Mouse (Mus musculus) adrenal gland, postnatal 10 days (tissue): ENCODE measurements around the gene Tor3a. TPM values are rescaled to one million over a fixed set of nuclear protein-coding genes. Genes with fewer than 3 reads are reported as not detected.
"Not testable (repeated sequence)": the region's sequence is repeated elsewhere in the genome, so short reads cannot be mapped to it uniquely, and the experiment has no call there.

Experiments used
- DNase-seq: peaks from one replicate; pipeline ENCODE4 v3.0.0; 2021; ENCODE audit warnings: mixed read lengths
- total RNA-seq, 2 experiments: library from RNA; stranded (reverse); gene quantifications; 2 replicates each; pipeline ENCODE4 v1.2.3; 2021

Tor3a gene
- total RNA-seq, 2 experiments from 2014 or later: 11.6 to 15.3 TPM

GRCm38 (mm10) chr1:156671921-156672320, 2.2 kb downstream of the Tor3a start:
- no peak for DNase-seq

GRCm38 (mm10) chr1:156669208-156669983, 4.8 kb downstream of the Tor3a start:
- no peak for DNase-seq

GRCm38 (mm10) chr1:156668602-156669001, 5.6 kb downstream of the Tor3a start:
- DNase-seq: no peak

DNA sequence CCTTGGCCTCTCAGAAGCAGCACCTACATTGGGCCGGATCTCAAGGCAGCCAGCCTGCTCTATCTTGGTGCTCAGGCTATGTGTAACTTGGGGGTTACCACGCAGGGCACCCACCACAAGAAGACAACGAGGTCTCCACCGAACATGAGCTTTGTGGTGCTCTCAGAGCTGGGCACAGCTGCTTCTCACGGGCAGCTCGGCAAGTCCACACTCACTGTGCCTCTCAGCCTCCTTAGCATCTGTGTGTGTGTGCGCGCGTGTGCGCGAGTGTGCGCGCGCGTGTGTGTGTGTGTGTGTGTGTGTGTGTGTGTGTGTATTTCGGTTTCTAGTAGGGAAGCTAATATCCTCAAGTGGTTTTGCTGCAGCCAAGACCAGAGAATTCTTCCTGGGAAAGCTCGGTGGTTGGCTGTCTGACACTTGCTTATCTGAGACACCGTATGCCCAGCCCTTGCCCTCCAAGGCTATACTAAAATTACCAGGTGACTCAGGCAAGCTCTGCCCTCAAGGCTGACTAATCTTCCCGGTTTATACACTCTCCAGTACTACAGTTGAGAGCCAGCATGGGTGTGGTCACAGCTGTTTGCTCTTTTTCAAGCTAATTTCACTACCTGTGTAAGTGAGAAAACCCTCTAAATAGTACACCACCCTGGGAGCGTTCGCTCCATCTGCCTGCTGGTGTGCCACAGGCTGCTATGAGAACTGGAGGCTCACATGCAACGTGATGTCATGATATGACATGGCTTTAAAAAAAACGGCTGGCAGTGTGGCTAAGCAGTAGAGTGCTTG, 6.8 kb downstream of the Tor3a start:
- peak; percentile 41 for DNase-seq

- DNase-seq: no peak
Measured at GRCm38 (mm10) chr1:156665777-156666176, 8.4 kb downstream of the Tor3a start.

GRCm38 (mm10) chr1:156660660-156661236, 13.4 kb downstream of the Tor3a start:
- DNase-seq: not testable (repeated sequence)

DNA sequence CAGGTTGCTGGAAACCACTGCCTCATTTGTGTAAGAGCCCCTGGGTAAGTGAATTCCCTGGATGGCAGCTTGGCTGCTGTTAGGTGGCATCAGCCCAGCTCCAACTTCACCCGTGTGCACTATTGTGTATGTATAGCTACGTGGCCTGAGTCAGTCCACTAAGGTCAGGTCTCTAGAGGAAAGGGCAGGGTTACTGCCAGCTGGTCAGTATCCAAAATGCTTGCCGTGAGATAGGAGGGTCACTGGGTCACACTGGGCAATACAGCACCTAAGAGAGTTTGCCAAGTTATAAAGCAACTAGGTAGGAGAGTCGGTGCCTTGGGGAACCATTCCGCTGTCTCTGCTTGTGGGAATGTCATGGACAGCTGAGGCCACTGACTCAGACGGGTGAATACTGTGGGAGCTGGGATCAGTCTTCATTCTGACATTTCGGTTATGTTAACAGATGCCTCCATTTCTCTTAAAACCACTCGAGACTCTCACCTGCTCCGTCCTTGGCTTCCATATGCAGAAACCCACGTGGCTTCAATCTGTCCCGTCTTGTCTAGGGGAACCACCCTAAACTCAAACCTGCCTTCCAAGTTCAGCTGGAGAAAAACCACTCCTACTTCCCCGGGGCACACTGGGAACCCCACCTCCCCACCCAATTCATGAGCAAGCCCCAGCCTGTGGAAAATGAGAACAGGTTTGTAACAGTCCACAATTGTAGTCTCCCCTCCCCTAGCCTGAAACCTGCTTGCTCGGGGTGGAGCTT, 14.1 kb downstream of the Tor3a start:
- DNase-seq: peak; percentile 79

DNA sequence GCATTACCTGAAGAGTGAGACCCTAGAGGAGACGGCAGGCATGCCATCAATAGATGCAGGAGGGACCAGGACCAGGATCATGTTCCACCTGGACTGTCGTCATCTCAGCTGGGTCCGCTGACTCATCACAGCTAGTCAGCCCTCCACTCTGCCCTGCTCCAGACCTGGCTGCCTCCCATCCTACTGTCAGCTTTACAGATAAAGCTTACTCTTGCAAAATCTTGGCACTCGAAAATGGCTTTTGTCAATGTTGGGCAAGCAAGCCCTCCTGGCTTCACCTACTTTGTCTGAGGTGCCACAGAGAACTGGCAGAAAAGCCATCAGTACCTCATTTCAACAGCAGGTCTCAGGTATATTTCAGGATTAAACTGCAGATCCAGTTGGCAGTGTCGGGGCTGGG, 15.5 kb downstream of the Tor3a start:
- peak; percentile 53 for DNase-seq

DNA sequence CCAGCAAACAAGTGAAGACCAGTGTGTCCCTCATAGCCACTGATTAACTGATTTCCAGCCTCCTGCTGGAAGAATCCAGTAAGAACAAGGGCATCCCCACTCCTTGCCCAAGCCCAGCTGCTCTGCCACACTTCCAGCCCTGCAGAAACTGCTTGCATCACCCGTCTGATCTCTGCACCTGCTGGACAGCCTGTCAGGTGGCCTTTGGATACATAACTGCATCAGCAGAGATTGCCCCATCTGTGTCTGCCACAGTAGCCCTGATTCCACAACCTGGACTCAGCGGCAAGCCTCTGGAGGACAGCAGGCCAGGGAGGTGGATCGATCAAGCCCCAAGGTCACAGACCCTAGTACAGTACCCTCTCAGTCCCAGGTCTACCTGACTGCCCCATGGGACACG, 16.6 kb downstream of the Tor3a start:
- DNase-seq: no peak

GRCm38 (mm10) chr1:156654735-156655530, 19.2 kb downstream of the Tor3a start:
- DNase-seq: no peak

DNA sequence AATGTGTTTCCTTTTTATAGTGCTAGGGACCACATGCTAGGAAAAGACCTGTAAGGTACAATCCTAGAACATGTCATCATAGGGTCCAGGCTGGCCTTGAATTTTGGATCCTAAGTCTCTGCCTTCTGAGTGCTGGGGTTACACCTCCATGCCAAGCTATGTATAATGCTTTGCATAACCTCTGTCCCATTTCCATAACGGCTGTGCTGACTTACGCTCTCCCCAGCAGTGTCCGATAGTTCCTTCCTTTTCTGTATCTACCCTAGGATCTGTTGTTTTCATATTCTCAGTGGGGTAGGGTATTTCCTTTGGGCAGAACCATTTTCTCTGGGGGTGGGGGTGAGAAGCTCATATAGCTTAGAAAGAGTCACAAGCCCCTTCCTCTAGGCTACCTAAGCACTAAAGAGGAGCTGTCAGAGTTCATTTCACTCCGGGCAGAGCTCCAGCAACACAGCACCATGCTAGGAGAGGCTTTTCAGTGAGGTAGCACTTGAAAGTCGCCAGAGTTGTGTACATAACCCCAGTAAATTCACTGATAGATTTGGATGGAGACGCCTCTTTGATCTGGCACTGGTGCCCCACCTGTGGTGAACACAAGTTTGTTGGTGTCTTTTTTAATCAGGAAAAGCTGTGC, 21.9 kb downstream of the Tor3a start:
- no peak for DNase-seq

DNA sequence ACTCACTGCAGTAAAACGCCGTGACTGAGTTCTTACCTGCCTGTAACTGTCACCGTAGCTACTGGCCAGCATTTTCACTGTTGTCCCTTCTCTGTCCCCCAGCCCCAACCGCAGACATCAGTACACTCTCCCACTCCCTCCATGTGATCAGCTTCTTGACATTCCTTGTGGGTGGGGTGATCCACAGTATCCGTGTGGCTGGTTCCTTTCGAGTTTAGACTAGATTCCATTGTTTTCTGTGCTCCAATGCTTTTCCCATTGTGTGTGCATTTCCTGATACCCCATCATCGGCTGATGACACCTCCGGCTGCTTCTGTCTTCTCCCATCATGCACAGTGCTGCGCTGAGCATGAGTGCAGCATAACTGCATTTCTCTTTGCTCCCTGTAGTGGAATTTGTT, 23.5 kb downstream of the Tor3a start:
- no peak for DNase-seq

- DNase-seq: no peak
Measured at GRCm38 (mm10) chr1:156648705-156649104, 25.5 kb downstream of the Tor3a start.

DNA sequence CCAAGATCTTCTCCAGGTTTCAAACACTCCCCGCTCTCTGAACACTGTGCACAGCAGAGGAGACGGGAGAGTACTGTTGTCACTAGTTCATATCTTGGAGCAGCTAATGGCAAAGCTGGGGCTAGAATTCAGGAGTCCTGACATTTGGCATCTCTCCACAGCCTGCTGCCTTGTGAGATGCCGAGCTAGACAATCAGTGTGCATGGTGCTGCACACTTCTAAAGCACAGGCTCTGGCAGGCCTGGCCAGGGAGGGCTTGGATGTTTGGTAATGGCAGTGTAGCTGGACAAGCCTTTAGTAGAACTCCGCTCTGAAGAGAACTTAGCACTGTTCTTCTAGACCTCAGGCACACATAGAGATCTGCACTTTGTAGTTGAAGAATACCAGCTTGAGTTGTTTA, 28.2 kb downstream of the Tor3a start:
- DNase-seq: no peak

GRCm38 (mm10) chr1:156644780-156645523, 29.2 kb downstream of the Tor3a start:
- DNase-seq: no peak

DNA sequence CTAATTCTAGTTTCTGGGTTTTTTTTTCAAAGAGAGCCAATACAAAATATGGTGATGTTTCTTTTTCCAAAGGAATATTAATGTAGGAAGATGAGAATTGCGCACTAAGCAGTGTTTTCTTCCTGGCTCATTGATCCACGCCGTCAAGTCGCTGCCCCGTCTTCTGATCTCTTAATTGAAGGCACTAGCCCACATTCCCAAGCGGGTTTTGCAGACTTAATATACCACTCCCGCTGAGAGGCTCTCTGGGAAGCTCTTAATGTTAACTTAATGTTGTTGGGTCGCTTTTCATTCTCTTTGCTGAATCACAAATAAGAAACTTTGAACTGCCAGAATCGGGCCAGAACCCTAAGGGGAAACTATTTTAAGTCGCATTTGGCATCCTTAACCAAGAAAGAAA, 30.1 kb downstream of the Tor3a start:
- DNase-seq: no peak

DNA sequence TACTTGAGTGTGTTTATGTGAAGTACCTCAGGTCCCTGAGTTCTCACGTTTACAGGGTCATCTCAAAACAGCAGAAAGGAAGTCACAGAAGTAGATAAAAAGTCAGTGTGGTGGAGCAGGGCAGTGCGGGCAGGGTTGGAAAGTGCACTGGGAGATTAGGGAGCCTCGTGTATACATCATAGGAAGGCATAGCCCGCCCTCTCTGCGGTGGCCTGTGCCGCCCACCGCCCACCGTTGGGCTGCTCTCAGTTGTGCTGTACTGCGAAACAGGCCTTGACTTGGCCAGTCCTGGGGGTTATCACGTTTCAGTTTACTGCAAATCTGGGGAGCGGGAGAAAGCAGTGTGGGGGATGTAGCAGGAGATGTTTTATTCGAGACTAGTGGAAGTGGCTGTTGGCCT, 31.3 kb downstream of the Tor3a start:
- DNase-seq: no peak

GRCm38 (mm10) chr1:156641808-156642207, 32.3 kb downstream of the Tor3a start:
- DNase-seq: no peak

DNA sequence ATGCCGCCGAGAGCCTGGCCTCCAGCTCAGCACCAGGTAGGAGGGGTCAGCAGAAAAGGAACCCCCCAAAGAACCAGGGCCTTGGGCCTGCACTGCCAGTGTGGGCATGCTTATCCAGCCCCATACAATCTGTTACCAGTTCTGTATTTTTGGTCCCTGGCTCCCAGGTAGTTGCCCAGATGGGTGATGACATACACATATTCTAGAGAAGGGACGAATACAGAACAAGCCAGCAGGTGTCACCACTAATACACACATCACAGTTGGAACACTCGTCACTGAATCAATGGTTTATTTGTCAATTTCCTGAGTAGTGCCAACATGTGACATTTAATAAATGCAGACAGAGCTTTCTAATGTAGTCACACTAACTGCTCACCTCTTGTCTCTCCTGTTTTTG, 33.6 kb downstream of the Tor3a start:
- no peak for DNase-seq

GRCm38 (mm10) chr1:156639455-156639854, 34.7 kb downstream of the Tor3a start:
- no peak for DNase-seq
